Mouse (Mus musculus) hindbrain, embryonic 15.5 days (tissue): Measurements from ENCODE around the gene Coro2b. TPM values are rescaled to one million over a fixed set of nuclear protein-coding genes. Genes with fewer than 3 reads are reported as not detected.
A peak's percentile ranks its signal among the peaks of the same experiment; 100 is the strongest.

Source experiments
- ATAC-seq: fragments of 200-750 bp; cut with Nextera tagmentation; 2 replicates; pipeline ENCODE4 v1.8.0; 2017; ENCODE audit warnings: low read depth, moderate number of reproducible peaks, moderate TSS enrichment; ENCODE audit not compliant: low FRiP score
- H3K27ac ChIP-seq: fragments of 300-500 bp; sonication (generic); replicated peaks from 2 replicates; pipeline ENCODE4 v1.5.1; 2015; ENCODE audit warnings: mild to moderate bottlenecking, inconsistent platforms
- H3K27me3 ChIP-seq: fragments of 300-500 bp; sonication (generic); 2 replicates; pipeline ENCODE4 v1.6.1; 2015; ENCODE audit warnings: control low read depth, inconsistent platforms
- H3K36me3 ChIP-seq: fragments of 300-500 bp; sonication (generic); 2 replicates; pipeline ENCODE4 v1.6.1; 2015; ENCODE audit warnings: control low read depth, inconsistent platforms
- H3K4me1 ChIP-seq: fragments of 300-500 bp; sonication (generic); replicated peaks from 2 replicates; pipeline ENCODE4 v1.6.1; 2015; ENCODE audit warnings: control low read depth, inconsistent platforms
- H3K4me2 ChIP-seq: fragments of 300-500 bp; sonication (generic); 2 replicates; pipeline ENCODE4 v1.6.1; 2015; ENCODE audit warnings: moderate library complexity, mild to moderate bottlenecking, inconsistent platforms
- H3K4me3 ChIP-seq: fragments of 300-500 bp; sonication (generic); 2 replicates; pipeline ENCODE4 v1.5.1; 2015; ENCODE audit warnings: mild to moderate bottlenecking, inconsistent platforms
- H3K9ac ChIP-seq: fragments of 300-500 bp; sonication (generic); 2 replicates; pipeline ENCODE4 v1.6.1; 2015; ENCODE audit warnings: inconsistent platforms
- H3K9me3 ChIP-seq: fragments of 300-500 bp; sonication (generic); 2 replicates; pipeline ENCODE4 v1.6.1; 2016; ENCODE audit warnings: control low read depth, inconsistent platforms
- WGBS: fragments of 180-500 bp; shearing (Covaris S2); methylation state at CpG from one replicate; pipeline ENCODE4 v1.1.7; 2015; 5-methylcytosine and 5-hydroxymethylcytosine counted together
- polyA plus RNA-seq: library from polyadenylated mRNA; unstranded; fragments of >200 nt; fragmentation: Nextera tagmentation; extraction: Ambion mirVana; gene quantifications from 2 replicates; pipeline ENCODE4 v1.2.1, GENCODE M21; 2015

The Coro2b gene
- polyA plus RNA-seq, 1 experiment from 2014 or later: 48.3 TPM

DNA sequence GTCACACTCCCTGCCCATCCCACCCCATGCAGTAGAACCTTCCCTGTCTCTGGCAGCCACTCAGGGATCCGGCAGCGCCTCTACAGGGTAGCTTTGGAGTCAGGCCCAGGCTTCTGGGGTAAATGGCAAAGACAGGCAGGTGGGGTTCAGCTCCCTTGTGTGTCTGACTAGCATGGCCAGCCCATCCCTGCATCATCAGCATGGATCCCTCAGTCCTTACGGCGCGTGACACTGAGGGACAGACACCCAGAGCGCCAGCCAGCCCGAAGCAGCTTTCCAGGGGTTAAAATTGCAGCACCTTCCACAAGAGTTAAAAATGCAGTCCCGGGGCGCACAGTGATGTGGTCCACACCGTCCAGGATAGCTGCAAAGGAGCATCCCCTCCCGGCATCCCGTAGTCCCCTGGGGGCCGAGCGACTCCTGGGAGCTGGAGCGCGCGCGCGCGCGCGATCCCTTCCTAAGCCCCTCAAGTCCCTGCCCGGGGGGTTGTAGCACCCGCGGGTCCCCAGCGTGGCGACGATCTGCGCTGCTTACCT lies 657 bp downstream of the Coro2b start:
- Histone ChIP-seq H3K4me1 (peaks cover 82% of the 10 kb centered on the region), H3K9me3 (no peaks in the 10 kb centered on the region), H3K36me3 (no peaks in the 10 kb centered on the region), H3K27ac (peak overlapping the region; percentile 95), H3K9ac (peak overlapping the region; percentile 92), H3K4me2 (peak overlapping the region; percentile 83), H3K27me3 (no peaks in the 10 kb centered on the region), H3K4me3 (peak overlapping the region; percentile 70)
- ATAC-seq: peak; percentile 32
- under 1% methylated on average over 29 of the region's 29 CpGs for WGBS

GRCm38 (mm10) chr9:62535566-62535965 lies 1.3 kb downstream of the Coro2b start:
- ATAC-seq: no peak
- Histone ChIP-seq H3K27me3 (no peaks in the 10 kb centered on the region), H3K27ac (peak overlapping the region; percentile 95), H3K4me2 (peak overlapping the region; percentile 83), H3K9ac (peak overlapping the region; percentile 92), H3K4me3 (peak overlapping the region; percentile 70), H3K36me3 (no peaks in the 10 kb centered on the region), H3K4me1 (peaks cover 81% of the 10 kb centered on the region), H3K9me3 (no peaks in the 10 kb centered on the region)
- 59% methylated on average over 8 of the region's 8 CpGs for WGBS

- WGBS: 94% methylated on average over 7 of the region's 7 CpGs
Observed at GRCm38 (mm10) chr9:62534691-62535090, 2.2 kb downstream of the Coro2b start.

DNA sequence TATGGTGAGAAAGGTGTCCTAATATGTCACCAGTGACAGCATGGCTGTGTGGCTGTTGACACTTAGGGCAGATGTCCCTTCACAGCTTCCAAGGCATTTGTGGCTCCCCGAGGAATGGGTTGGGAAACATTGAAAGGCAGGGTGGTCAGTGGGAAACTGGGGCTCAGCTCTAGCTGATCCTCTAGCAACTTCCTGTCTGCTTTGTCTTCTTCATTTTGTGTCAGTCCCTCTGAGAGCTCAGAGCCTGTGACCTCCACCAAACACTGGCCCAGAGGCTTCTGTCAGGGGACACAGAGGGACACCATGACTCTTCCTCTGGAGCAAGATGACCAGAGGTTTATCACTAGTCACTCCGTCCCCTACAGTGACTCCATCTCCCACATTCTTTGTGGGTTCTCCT lies 2.7 kb downstream of the Coro2b start:
- H3K4me1 ChIP-seq: peaks cover 80% of the 10 kb centered on the region
- peak overlapping the region; percentile 83 for H3K4me2 ChIP-seq
- WGBS: 86% methylated on average over 2 of the region's 2 CpGs
- H3K4me3 ChIP-seq: no peak overlapping the region
- no peak overlapping the region for H3K9ac ChIP-seq
- peak overlapping the region; percentile 85; the same call in 1 of the 2 replicates for H3K27ac ChIP-seq
- H3K27me3 ChIP-seq: no peaks in the 10 kb centered on the region
- no peaks in the 10 kb centered on the region for H3K9me3 ChIP-seq
- no peak for ATAC-seq
- no peaks in the 10 kb centered on the region for H3K36me3 ChIP-seq

More at GRCm38 (mm10) chr9:62534691-62535090, 2.2 kb downstream of the Coro2b start:
- ATAC-seq: no peak
- H3K4me1 ChIP-seq: peaks cover 83% of the 10 kb centered on the region
- peak overlapping the region; percentile 83 for H3K4me2 ChIP-seq
- H3K27ac ChIP-seq: peak overlapping the region; percentile 95; the same call in 1 of the 2 replicates
- no peak overlapping the region; the same call in 1 of the 2 replicates for H3K9ac ChIP-seq
- H3K4me3 ChIP-seq: peak overlapping the region; percentile 70
- no peaks in the 10 kb centered on the region for H3K36me3 ChIP-seq
- H3K27me3 ChIP-seq: no peaks in the 10 kb centered on the region
- H3K9me3 ChIP-seq: no peaks in the 10 kb centered on the region

DNA sequence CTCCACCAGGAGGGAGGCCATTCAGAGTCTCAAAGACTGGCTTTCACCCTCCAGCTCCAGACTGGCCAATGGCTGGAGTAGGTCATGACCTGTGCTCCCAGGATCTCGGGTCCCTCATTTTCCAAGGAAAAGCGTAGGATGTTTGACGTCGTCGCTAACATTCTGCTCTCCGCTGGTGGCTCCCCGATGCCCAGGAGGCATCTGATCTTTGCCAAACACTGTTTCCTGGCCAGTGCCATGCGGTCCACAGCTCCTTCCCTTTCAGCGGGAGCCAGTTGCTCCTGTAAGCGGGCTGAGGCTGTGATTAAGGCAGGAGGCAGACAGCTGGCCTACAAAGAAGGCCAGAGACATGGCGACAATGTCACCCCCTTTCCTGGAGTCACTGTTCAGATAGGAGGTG lies 4.0 kb downstream of the Coro2b start:
- H3K9ac ChIP-seq: peak overlapping the region; percentile 27; the same call in 1 of the 2 replicates
- peak overlapping the region; percentile 85 for H3K27ac ChIP-seq
- H3K4me2 ChIP-seq: peak overlapping the region; percentile 37
- H3K9me3 ChIP-seq: no peaks in the 10 kb centered on the region
- peaks cover 84% of the 10 kb centered on the region for H3K4me1 ChIP-seq
- no peak for ATAC-seq
- WGBS: 25% methylated on average over 11 of the region's 11 CpGs
- no peaks in the 10 kb centered on the region for H3K27me3 ChIP-seq
- H3K4me3 ChIP-seq: no peak overlapping the region
- H3K36me3 ChIP-seq: no peaks in the 10 kb centered on the region

DNA sequence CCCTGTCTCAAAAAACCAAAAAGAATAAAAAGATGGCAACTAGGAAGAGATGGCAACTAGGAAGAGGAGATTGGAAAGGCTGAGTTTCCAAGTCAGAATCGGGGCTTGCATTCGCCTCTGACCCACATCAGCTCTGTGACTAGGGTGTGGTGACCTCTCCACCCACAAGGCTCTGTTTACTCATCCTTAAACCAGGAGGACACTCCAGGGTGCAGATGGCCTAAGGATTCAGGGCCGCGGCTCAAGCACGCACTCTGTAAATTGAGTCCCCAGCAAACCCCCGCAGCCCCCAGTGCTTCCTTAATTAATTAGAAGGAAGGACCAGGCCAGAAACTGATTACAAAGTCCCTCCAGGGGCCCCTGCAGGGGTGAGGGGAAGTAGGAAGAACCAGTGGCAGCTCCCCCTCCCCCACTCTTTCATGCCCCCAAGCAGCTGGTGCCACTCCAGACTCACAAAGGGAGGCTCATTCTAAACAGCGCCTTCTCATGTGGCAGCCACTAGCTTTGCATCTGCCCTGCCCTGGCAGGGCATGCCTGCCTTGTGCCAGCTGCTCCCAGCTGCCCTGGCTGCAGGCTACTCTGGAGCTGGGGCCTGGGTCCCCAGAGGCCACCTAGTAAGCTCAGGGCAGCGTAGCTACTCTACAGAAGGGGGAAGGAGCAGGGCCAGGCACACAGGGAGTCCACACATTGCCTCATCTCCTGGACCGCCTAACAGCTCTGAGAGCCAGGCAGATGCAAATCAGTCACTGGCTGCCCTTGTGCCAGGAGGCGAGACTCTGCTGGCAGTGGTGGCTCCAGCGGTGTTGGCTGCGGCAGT lies 5.2 kb downstream of the Coro2b start:
- Histone ChIP-seq H3K4me3 (no peak overlapping the region), H3K4me2 (peak overlapping the region; percentile 37), H3K9me3 (no peaks in the 10 kb centered on the region), H3K27me3 (no peaks in the 10 kb centered on the region), H3K4me1 (peaks cover 81% of the 10 kb centered on the region), H3K36me3 (no peaks in the 10 kb centered on the region), H3K9ac (0 out of 2 replicates have a peak overlapping the region, but pooled peaks have one; percentile 7), H3K27ac (peak overlapping the region; percentile 85)
- ATAC-seq: peak; percentile 65
- WGBS: 7% methylated on average over 12 of the region's 12 CpGs

GRCm38 (mm10) chr9:62528527-62528926 lies 8.3 kb downstream of the Coro2b start:
- no peak for ATAC-seq
- Histone ChIP-seq H3K9ac (no peak overlapping the region), H3K27me3 (no peaks in the 10 kb centered on the region), H3K27ac (no peak overlapping the region), H3K9me3 (no peaks in the 10 kb centered on the region), H3K4me2 (no peak overlapping the region), H3K36me3 (no peaks in the 10 kb centered on the region), H3K4me1 (peaks cover 78% of the 10 kb centered on the region), H3K4me3 (no peak overlapping the region)
- 78% methylated on average over 11 of the region's 11 CpGs for WGBS

DNA sequence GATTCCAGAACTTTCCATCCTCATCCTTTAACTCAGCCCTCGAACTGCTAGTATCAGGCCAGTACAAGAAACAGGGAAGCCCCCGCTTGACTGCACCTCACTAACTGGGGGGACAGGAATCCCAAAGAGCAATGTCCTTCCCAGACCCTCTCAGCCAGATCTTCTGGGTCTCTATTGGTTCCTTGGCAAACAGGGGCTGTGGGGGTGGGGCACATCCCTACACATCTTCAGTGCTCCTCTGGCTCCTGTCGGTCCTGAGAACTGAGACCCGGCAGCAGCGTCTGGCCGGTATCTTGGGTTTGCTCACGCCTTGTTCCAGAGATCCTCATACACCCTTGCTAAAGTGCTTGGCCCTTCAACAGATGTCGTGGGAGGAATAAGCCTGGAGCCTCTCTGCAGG lies 10.0 kb downstream of the Coro2b start:
- H3K27ac ChIP-seq: peak overlapping the region; percentile 82
- peaks cover 77% of the 10 kb centered on the region for H3K4me1 ChIP-seq
- WGBS: 72% methylated on average over 8 of the region's 8 CpGs
- no peaks in the 10 kb centered on the region for H3K9me3 ChIP-seq
- H3K4me2 ChIP-seq: no peak overlapping the region
- no peaks in the 10 kb centered on the region for H3K36me3 ChIP-seq
- no peak overlapping the region for H3K4me3 ChIP-seq
- no peaks in the 10 kb centered on the region for H3K27me3 ChIP-seq
- H3K9ac ChIP-seq: no peak overlapping the region
- no peak for ATAC-seq

GRCm38 (mm10) chr9:62526451-62526850 lies 10.4 kb downstream of the Coro2b start:
- no peaks in the 10 kb centered on the region for H3K27me3 ChIP-seq
- H3K27ac ChIP-seq: peak overlapping the region; percentile 82
- peak; percentile 82 for ATAC-seq
- H3K4me2 ChIP-seq: no peak overlapping the region
- no peaks in the 10 kb centered on the region for H3K36me3 ChIP-seq
- H3K9ac ChIP-seq: no peak overlapping the region
- H3K4me3 ChIP-seq: no peak overlapping the region
- H3K9me3 ChIP-seq: no peaks in the 10 kb centered on the region
- WGBS: 25% methylated on average over 3 of the region's 3 CpGs
- H3K4me1 ChIP-seq: peaks cover 77% of the 10 kb centered on the region

DNA sequence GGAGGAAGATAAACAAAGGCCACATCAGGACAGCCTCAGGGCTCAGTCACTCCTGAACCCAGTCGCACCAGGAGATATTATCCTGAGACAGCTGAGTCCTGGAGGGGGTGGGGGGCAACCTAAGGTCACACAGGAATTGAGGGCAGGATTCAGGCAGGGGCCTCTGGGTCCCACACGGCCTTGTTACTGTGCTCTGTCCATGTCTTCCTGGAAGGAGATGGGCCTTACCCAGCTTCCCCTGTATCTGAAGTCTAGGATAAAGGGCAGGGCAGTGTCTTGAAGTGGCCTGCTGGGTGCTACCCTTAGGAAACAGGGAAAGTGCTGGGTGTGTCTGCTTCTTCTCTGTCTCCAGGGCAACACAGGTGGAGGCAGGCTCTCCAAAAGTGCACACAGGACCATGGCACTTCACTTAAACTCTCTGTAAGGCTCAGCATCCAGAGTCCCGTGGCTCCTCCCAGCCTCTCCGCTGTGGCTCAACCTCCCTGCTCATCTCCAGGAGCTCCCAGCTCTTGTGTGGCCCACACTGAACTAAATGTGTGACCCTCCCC lies 12.0 kb downstream of the Coro2b start:
- Histone ChIP-seq H3K9me3 (no peaks in the 10 kb centered on the region), H3K27me3 (no peaks in the 10 kb centered on the region), H3K27ac (peak overlapping the region; percentile 82), H3K9ac (no peak overlapping the region), H3K4me3 (no peak overlapping the region), H3K36me3 (no peaks in the 10 kb centered on the region), H3K4me2 (no peak overlapping the region), H3K4me1 (peaks cover 79% of the 10 kb centered on the region)
- no peak for ATAC-seq
- 58% methylated on average over 4 of the region's 4 CpGs for WGBS

DNA sequence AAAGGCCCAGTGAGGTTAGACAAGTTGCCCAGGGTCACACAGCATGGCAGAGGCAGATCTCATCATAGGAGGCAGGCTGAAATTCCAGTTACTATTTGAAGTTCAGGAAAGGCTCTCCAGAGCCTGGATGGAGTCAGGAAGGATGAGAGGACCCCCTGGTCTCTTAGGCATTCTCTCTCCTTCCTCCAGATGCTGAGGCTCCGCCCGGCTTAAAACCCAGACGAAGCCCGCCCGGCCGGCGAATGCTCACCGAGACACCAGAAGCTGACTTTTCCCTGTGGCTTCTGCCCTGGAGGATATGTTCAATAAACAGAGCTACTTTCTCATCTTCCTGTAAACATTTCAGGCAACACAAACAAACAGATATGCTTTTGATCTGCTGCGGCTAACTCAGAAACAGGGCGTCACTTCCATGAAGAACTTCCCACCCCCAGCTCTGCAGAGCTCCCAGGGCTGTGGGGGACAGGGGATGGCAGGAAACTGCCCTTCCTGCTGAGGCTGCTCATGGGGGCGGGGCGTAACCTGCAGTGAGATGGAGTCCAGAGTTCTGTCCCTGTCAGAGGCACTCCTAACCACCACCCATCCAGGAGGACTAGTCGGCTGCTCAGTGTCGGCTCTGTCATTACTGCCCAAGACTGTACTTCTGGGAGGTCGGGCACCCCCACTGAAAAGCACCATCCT lies 13.9 kb downstream of the Coro2b start:
- Histone ChIP-seq H3K36me3 (no peaks in the 10 kb centered on the region), H3K27me3 (no peaks in the 10 kb centered on the region), H3K9me3 (no peaks in the 10 kb centered on the region), H3K27ac (peak overlapping the region; percentile 70), H3K4me1 (peaks cover 86% of the 10 kb centered on the region), H3K4me3 (no peak overlapping the region), H3K4me2 (no peak overlapping the region), H3K9ac (no peak overlapping the region)
- ATAC-seq: no peak
- 44% methylated on average over 15 of the region's 15 CpGs for WGBS

DNA sequence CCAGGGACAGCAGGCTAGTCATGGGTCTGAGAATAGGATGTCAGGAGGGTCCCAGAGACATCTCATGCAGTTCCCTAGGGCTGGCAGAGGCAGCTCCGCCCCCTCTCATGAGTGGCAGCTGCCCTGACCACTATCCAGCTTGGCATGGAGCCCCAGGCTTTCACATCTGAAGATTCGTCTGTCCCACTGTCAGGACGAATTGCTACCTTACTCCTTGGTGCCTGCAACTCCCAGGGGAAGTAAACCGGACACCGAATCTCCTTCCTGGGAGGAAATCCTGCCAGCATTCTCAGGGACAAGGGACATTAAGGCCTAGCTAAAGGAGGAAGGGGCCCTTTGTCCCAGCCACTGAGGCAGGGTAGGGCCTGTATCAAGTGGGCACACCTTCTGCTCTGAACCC lies 14.6 kb downstream of the Coro2b start:
- Histone ChIP-seq H3K4me1 (peaks cover 91% of the 10 kb centered on the region), H3K36me3 (no peaks in the 10 kb centered on the region), H3K9ac (no peak overlapping the region), H3K9me3 (no peaks in the 10 kb centered on the region), H3K27ac (peak overlapping the region; percentile 70), H3K27me3 (no peaks in the 10 kb centered on the region), H3K4me2 (no peak overlapping the region), H3K4me3 (no peak overlapping the region)
- WGBS: 33% methylated on average over 5 of the region's 5 CpGs
- no peak for ATAC-seq
